Comparison of ENCODE assay signal across 10 mouse cellular contexts in genomic region chr4:41682789-41683188, GRCm38 (mm10). TPM values are rescaled to one million over a fixed set of nuclear protein-coding genes. Genes with fewer than 3 reads are reported as not detected.
DNase-seq lines count a peak whose midpoint lies in the region; ATAC-seq lines count a peak whose summit lies in the region.
"Had no signal": no experiment of that assay in that cellular context is flagged by ENCODE, and none has a peak within 500 bp of the region (broad histone marks: within the 10 kb centered on the region; RNA-seq: fewer than 3 reads in every experiment).

No protein-coding gene starts in this region.

- H3K27ac ChIP-seq in heart, embryonic 13.5 days (replicated peaks), result peak overlapping the region; percentile 61
- H3K27ac ChIP-seq in forebrain, embryonic 15.5 days (replicated peaks), result peak overlapping the region; percentile 75
- H3K27ac ChIP-seq in midbrain, embryonic 11.5 days (ENCODE audit: low read depth, low read length), result peak overlapping the region; percentile 68
- H3K27ac ChIP-seq: kidney, postnatal 0 days had no signal

- H3K4me1 ChIP-seq in heart, embryonic 13.5 days, result peaks cover 45% of the 10 kb centered on the region
- peaks cover 62% of the 10 kb centered on the region for H3K4me1 ChIP-seq in forebrain, embryonic 15.5 days
- H3K4me1 ChIP-seq in midbrain, embryonic 11.5 days (ENCODE audit: control insufficient read depth, insufficient read depth, low read length), result peaks cover 49% of the 10 kb centered on the region

- H3K27me3 ChIP-seq in heart, embryonic 13.5 days (replicated peaks), result peaks cover 13% of the 10 kb centered on the region
- no peaks in the 10 kb centered on the region for H3K27me3 ChIP-seq in forebrain, embryonic 15.5 days
- H3K27me3 ChIP-seq in midbrain, embryonic 11.5 days (ENCODE audit: control insufficient read depth, insufficient read depth, low read length), result no peaks in the 10 kb centered on the region

- H3K4me2 ChIP-seq in heart, embryonic 13.5 days, result peak overlapping the region; percentile 59
- peak overlapping the region; percentile 5; the same call in 1 of the 2 replicates for H3K4me2 ChIP-seq in forebrain, embryonic 15.5 days (replicated peaks)
- peak overlapping the region; percentile 38 for H3K4me2 ChIP-seq in midbrain, embryonic 11.5 days

- 0 out of 2 replicates have a peak overlapping the region, but pooled peaks have one; percentile 9 for H3K9ac ChIP-seq in heart, embryonic 13.5 days
- peak overlapping the region; percentile 24; the same call in 1 of the 2 replicates for H3K9ac ChIP-seq in forebrain, embryonic 15.5 days (replicated peaks)
- H3K9ac ChIP-seq in midbrain, embryonic 11.5 days (ENCODE audit: low read length), result peak overlapping the region; percentile 60

- WGBS in heart, embryonic 13.5 days, result 17% methylated on average over 6 of the region's 6 CpGs
- WGBS in forebrain, embryonic 15.5 days, result 29% methylated on average over 6 of the region's 6 CpGs
- 17% methylated on average over 6 of the region's 6 CpGs for WGBS in midbrain, embryonic 11.5 days

- H3K4me3 ChIP-seq in heart, embryonic 13.5 days, result no peak overlapping the region
- H3K4me3 ChIP-seq in forebrain, embryonic 15.5 days, result no peak overlapping the region
- 0 out of 2 replicates have a peak overlapping the region, but pooled peaks have one; percentile 5 for H3K4me3 ChIP-seq in midbrain, embryonic 11.5 days (ENCODE audit: low read depth, low read length)

- no peak for DNase-seq in heart, adult 8-10 months (ENCODE audit: low spot score)
- peak; percentile 41 for DNase-seq in Muller cell, postnatal 12 days (ENCODE audit: inconsistent ontology term)
- DNase-seq in midbrain, embryonic 11.5 days (ENCODE audit: low spot score, missing footprints), result peak; percentile 90
- DNase-seq in layer of hippocampus, adult 9-11 months, result no peak
- DNase-seq in cerebellum, adult 8-10 months, result no peak
- no peak for DNase-seq in lung, postnatal 36 days

- ATAC-seq in heart, embryonic 13.5 days (ENCODE audit: extremely low read depth, insufficient number of reproducible peaks, low FRiP score, low TSS enrichment), result no peak
- ATAC-seq in forebrain, embryonic 15.5 days (replicated peaks), result no peak
- no peak for ATAC-seq in midbrain, embryonic 11.5 days (ENCODE audit: low FRiP score)

- H3K36me3 ChIP-seq in heart, embryonic 13.5 days, result no peaks in the 10 kb centered on the region
- no peaks in the 10 kb centered on the region for H3K36me3 ChIP-seq in forebrain, embryonic 15.5 days
- H3K36me3 ChIP-seq in midbrain, embryonic 11.5 days (ENCODE audit: control insufficient read depth, insufficient read depth, low read length), result peaks cover 7% of the 10 kb centered on the region

- H3K9me3 ChIP-seq in heart, embryonic 13.5 days, result no peaks in the 10 kb centered on the region
- H3K9me3 ChIP-seq in forebrain, embryonic 15.5 days, result no peaks in the 10 kb centered on the region
- no peaks in the 10 kb centered on the region for H3K9me3 ChIP-seq in midbrain, embryonic 11.5 days (ENCODE audit: control insufficient read depth, low read length)

RNA-seq across cellular contexts. Expression of gene Cntfr, which starts 14.1 kb away (rescaled TPM):
- polyA plus RNA-seq in heart, embryonic 13.5 days (2015; fragmentation: Nextera tagmentation; extraction: Ambion mirVana), result 2.5 and 3.9 TPM in 2 replicates
- 1 to 10 TPM; 2.2 to 5.3 (median 4.9) TPM for total RNA-seq in heart, adult 8-10 months (2022)
- polyA plus RNA-seq in forebrain, embryonic 15.5 days (2015; fragmentation: Nextera tagmentation; extraction: Ambion mirVana), result 15.8 and 16.6 TPM in 2 replicates
- polyA plus RNA-seq in midbrain, embryonic 11.5 days (2014; fragmentation: Nextera tagmentation; extraction: Ambion mirVana), result 25.7 and 33.8 TPM in 2 replicates
- total RNA-seq: megakaryocyte, adult 5-6 weeks had no signal

RNA-seq across cellular contexts. Expression of gene Il11ra1, which starts 17.0 kb away (rescaled TPM):
- polyA plus RNA-seq in heart, embryonic 13.5 days (2015; fragmentation: Nextera tagmentation; extraction: Ambion mirVana), result 137 and 146 TPM in 2 replicates
- total RNA-seq in heart, adult 8-10 months (2022), result 100 to 1,000 TPM in 3 of 4 experiments, 10 to 100 TPM in 1; 95.9 to 110 (median 104) TPM
- polyA plus RNA-seq in forebrain, embryonic 15.5 days (2015; fragmentation: Nextera tagmentation; extraction: Ambion mirVana), result 23.8 and 26.4 TPM in 2 replicates
- 55.2 and 57.9 TPM in 2 replicates for polyA plus RNA-seq in midbrain, embryonic 11.5 days (2014; fragmentation: Nextera tagmentation; extraction: Ambion mirVana)

RNA-seq across cellular contexts. Expression of gene Rpp25l, which starts 30.5 kb away (rescaled TPM):
- polyA plus RNA-seq in heart, embryonic 13.5 days (2015; fragmentation: Nextera tagmentation; extraction: Ambion mirVana), result 45.1 and 50.4 TPM in 2 replicates
- 10 to 100 TPM; 29.7 to 35.8 (median 33.3) TPM for total RNA-seq in heart, adult 8-10 months (2022)
- 58.0 and 70.0 TPM in 2 replicates for polyA plus RNA-seq in forebrain, embryonic 15.5 days (2015; fragmentation: Nextera tagmentation; extraction: Ambion mirVana)
- polyA plus RNA-seq in midbrain, embryonic 11.5 days (2014; fragmentation: Nextera tagmentation; extraction: Ambion mirVana), result 69.3 and 85.9 TPM in 2 replicates

RNA-seq across cellular contexts. Expression of gene Dctn3, which starts 40.2 kb away (rescaled TPM):
- 128 and 139 TPM in 2 replicates for polyA plus RNA-seq in heart, embryonic 13.5 days (2015; fragmentation: Nextera tagmentation; extraction: Ambion mirVana)
- total RNA-seq in heart, adult 8-10 months (2022), result 10 to 100 TPM; 69.4 to 71.8 (median 70.7) TPM
- polyA plus RNA-seq in forebrain, embryonic 15.5 days (2015; fragmentation: Nextera tagmentation; extraction: Ambion mirVana), result 304 and 307 TPM in 2 replicates
- polyA plus RNA-seq in midbrain, embryonic 11.5 days (2014; fragmentation: Nextera tagmentation; extraction: Ambion mirVana), result 154 and 155 TPM in 2 replicates

RNA-seq across cellular contexts. Expression of gene Enho, which starts 42.7 kb away (rescaled TPM):
- polyA plus RNA-seq in heart, embryonic 13.5 days (2015; fragmentation: Nextera tagmentation; extraction: Ambion mirVana), result 3.9 and 5.6 TPM in 2 replicates
- total RNA-seq in heart, adult 8-10 months (2022), result 10 to 100 TPM in 2 of 4 experiments, 1 to 10 TPM in 2; 8.9 to 13.9 (median 11.1) TPM
- 58.3 and 66.4 TPM in 2 replicates for polyA plus RNA-seq in forebrain, embryonic 15.5 days (2015; fragmentation: Nextera tagmentation; extraction: Ambion mirVana)
- polyA plus RNA-seq in midbrain, embryonic 11.5 days (2014; fragmentation: Nextera tagmentation; extraction: Ambion mirVana), result 30.4 and 32.9 TPM in 2 replicates
- total RNA-seq: megakaryocyte, adult 5-6 weeks had no signal

Comparison
In these comparisons a context has a peak if more than half of its experiments do, and no peak if none do; other contexts are left out.
1. H3K4me2 ChIP-seq: peak in every context shown above with its lines; median percentile 59 in heart, embryonic 13.5 days; 38 in midbrain, embryonic 11.5 days; 5 in forebrain, embryonic 15.5 days.
2. H3K9ac ChIP-seq: peak in every context shown above with its lines; median percentile 60 in midbrain, embryonic 11.5 days; 24 in forebrain, embryonic 15.5 days; 9 in heart, embryonic 13.5 days.
3. DNase-seq: peak in Muller cell, postnatal 12 days (single experiment) and midbrain, embryonic 11.5 days (single experiment); none in heart, adult 8-10 months (single experiment), layer of hippocampus, adult 9-11 months (single experiment), cerebellum, adult 8-10 months (single experiment) and lung, postnatal 36 days (single experiment).
4. Peak in every context shown above with its lines, with median percentiles within 50 percentile points of each other: H3K27ac ChIP-seq.